Mouse (Mus musculus) subcutaneous adipose tissue, adult 2 months (tissue): ENCODE measurements around the gene Slc25a11. TPM values are rescaled to one million over a fixed set of nuclear protein-coding genes. Genes with fewer than 3 reads are reported as not detected.

Source experiments
- polyA plus RNA-seq: library from polyadenylated mRNA; depleted of rRNA; stranded (reverse); fragments of >200 nt; gene quantifications from 2 replicates; pipeline ENCODE4 v1.2.3, GENCODE M21; 2012; ENCODE audit warnings: low replicate concordance; rRNA removed

Slc25a11 gene
- polyA plus RNA-seq: 138 and 142 TPM in 2 replicates

GRCm38 (mm10) chr11:70646691-70647650 is at the start of gene Slc25a11, which contains the start of gene Rnf167:
Gene Slc25a11 (minus strand): TSS chr11:70647479.
Gene Rnf167 (plus strand): TSS chr11:70647235.

DNA sequence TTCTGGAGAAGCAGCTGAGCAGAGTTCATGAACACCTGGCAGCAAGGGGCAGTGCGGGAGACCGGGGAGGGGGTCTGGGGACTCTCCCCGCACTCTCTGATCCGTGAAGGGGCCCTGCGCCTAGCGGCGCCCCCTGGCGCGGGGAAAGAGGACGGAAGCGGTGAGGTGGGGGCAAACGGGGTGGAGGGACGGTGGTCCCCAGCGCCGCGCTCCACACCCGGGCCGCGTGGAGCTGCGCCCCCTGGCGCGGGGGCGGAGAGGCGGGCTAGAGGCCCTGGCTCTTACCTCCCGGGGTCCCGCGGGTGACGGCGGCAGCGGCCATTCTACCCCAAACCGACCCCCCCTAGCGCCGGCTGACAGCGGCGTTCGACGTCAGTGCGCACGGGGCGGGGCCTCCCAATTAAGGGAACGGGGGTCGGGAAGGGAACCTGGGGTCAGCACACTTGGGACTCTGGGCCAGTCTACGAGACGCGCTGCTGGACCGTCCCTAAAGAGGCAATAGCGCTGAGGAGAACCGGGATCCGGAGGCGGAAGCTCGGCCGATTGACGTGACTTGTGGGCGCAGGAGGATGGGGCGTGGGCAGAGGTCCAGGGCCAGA is 40.4 kb upstream of the Slc25a11 start, which contains the start of gene Camta2:
Gene Camta2 (minus strand): TSS at position 505 of the 599 bp plus-strand sequence.

DNA sequence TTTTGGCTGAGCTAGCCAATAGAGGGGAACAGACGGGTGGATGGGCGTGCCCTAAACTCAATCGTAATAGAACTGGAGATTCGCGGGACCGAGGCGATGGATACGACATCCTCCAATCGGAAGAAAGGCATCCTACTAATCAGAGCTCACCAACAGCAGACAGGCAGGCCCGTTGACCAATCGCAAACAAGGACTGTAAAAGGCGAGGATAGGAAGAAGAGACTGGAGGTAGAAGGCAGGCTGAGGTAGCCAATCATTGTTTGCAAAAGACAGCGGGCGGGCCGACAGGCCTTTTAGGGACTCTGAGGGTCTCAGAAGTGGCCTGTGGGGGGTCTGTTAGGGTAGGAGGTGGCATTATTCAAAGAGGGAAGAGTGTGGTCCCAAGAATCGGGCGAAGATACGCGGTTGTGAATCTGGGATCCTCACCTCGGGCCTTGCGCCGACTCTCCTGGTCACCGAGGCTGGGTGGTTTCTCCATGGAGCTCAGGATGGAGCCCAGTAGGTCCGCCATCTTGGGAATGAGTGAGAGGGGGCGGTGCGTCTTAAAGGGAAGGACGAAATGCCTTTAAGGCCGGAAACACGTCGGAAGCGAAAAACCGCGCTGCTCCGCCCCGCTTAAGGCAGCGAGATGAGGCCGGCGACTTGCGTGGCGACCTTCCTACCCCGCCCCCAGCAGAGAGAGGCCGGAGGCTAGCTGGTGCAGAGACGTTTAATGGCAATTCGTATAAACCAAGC is 21.7 kb upstream of the Slc25a11 start, which contains the start of gene Spag7:
Gene Spag7 (minus strand): TSS at position 646 of the 735 bp plus-strand sequence.

GRCm38 (mm10) chr11:70656964-70657363 is 9.7 kb upstream of the Slc25a11 start, which contains the start of gene Eno3:
Gene Eno3 (plus strand): TSS chr11:70657202.

DNA sequence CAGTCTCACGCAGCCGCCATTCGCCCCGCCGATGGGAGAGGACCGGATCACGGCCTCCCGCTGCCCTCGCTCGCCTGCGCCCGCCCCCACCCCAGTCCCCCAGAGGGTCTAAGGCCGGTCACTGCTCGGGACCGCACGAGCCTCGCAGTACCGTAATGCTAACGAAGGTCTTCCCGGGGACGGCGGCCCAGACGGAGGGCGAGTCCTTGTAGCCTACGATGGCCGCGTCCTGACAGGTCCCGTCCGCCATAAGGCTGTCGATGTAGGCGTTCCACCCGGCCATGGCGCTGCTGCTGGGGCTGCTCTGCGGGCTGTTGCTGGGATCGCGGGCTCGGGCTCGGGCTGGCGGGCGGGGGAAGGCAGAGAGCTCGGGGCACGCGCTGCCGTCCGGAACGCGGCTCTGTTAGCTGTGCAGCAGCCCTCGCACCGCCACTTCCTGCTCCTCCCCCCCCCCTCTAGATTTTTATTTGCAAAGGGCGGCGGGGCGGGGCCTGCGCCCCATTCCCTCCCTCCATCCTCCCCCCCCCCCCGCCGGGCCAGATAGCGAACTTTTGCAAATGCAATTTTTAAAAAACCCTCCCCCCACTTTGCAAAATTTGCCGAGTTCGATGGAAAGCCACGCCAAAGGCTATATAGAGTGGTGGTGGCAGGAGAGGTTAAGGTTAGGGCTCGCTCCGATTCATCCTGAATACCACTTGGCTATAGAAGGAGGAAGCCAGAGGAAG is 7.1 kb upstream of the Slc25a11 start, which contains the start of gene Pfn1:
Gene Pfn1 (minus strand): TSS at position 447 of the 725 bp plus-strand sequence.

DNA sequence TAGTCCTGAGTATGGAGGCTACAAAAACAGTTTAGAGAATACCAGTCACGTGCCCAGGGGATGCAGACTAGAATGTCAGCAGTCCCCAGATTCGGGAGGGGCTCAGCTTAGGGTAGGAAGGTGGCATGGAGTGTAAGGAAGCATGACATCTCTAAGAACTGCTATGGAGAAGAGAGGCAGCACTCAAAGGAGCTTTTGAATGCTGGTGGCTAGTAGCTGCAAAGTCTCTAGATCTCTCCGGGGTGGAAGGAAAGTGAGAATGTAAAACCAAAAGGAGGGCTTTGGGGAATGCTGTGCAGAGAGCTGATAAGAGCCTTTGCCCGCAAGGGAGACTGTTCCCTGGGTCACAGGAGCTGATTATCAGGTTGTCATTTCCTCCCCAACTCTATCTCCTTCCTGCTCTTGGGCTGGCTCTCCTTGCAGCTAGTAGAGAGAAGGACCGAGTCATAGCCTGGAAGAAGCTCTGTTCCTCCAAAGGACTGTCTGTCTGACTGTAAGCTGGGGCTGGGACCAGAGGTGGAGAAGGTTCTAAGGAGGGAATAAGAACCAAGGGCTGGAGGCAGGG is 8.5 kb downstream of the Slc25a11 start, which contains the start of gene Gp1ba:
Gene Gp1ba (plus strand): TSS at position 409 of the 565 bp plus-strand sequence.

GRCm38 (mm10) chr11:70619101-70619500 is 28.2 kb downstream of the Slc25a11 start, which contains the start of gene Chrne:
Gene Chrne (minus strand): TSS chr11:70619216.

DNA sequence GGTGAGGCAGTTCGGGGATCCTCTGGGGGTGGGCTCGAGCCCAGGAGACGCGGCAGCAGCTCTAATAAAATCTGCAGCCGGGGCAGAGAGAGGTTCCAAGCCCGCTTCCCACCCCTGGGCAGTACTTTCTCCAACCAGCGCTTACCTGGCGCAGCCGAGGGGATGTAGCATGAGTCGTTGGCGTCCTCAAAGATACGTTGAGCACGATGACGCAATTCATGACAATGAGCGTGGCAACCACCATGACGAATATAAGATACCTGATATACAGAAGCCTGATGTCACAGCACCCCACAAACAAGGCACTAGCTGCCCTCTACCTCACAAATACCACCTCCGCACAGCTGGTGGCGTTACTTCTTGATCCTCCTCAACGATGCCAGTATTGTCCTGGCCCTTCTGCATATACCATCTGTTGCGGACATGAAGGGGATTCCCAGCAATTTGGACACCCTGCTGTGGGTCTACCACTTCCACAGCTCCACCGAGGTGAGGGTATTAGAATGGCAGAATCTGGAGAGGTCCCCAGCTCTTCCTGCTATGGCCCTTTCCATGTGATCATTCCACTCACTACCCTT is 31.7 kb downstream of the Slc25a11 start, which contains the start of gene 4930544D05Rik:
Gene 4930544D05Rik (plus strand): TSS at position 333 of the 578 bp plus-strand sequence.

Other genes with a start within 250 kb of the Slc25a11 start
- gene Pelp1, start 237.4 kb downstream of the Slc25a11 start, polyA plus RNA-seq: 20.8 and 30.6 TPM in 2 replicates
- gene Arrb2, start 214.8 kb downstream of the Slc25a11 start, polyA plus RNA-seq: 59.2 and 84.6 TPM in 2 replicates
- gene Med11, start 195.6 kb downstream of the Slc25a11 start, polyA plus RNA-seq: 25.2 and 25.9 TPM in 2 replicates
- 6.1 and 13.8 TPM in 2 replicates for gene Zmynd15, start 188.0 kb downstream of the Slc25a11 start, polyA plus RNA-seq
- 22.2 and 63.5 TPM in 2 replicates for gene Cxcl16, start 187.5 kb downstream of the Slc25a11 start, polyA plus RNA-seq
- 0.99 and 1.3 TPM in 2 replicates for gene Tm4sf5, start 142.2 kb downstream of the Slc25a11 start, polyA plus RNA-seq
- 0.34 and 0.57 TPM in 2 replicates for gene Vmo1, start 132.9 kb downstream of the Slc25a11 start, polyA plus RNA-seq
- 0.51 TPM in 1 of 2 replicates, not detected in the other for gene Gltpd2, start 128.3 kb downstream of the Slc25a11 start, polyA plus RNA-seq
- 334 and 427 TPM in 2 replicates for gene Psmb6, start 122.1 kb downstream of the Slc25a11 start, polyA plus RNA-seq
- not detected in 2 replicates for gene Gm40193, start 114.5 kb downstream of the Slc25a11 start, polyA plus RNA-seq
- 41.2 and 46.2 TPM in 2 replicates for gene Pld2, start 107.4 kb downstream of the Slc25a11 start, polyA plus RNA-seq
- 57.5 and 70.6 TPM in 2 replicates for gene Mink1, start 84.6 kb downstream of the Slc25a11 start, polyA plus RNA-seq
- not detected in 2 replicates for gene 4930544D05Rik, start 31.6 kb downstream of the Slc25a11 start, polyA plus RNA-seq
- gene Chrne, start 28.3 kb downstream of the Slc25a11 start, polyA plus RNA-seq: 0.18 and 0.30 TPM in 2 replicates
- gene Gp1ba, start 8.4 kb downstream of the Slc25a11 start, polyA plus RNA-seq: not detected in 2 replicates
- 99.1 and 107 TPM in 2 replicates for gene Rnf167, start 244 bp downstream of the Slc25a11 start, polyA plus RNA-seq
- gene Pfn1, start 7.2 kb upstream of the Slc25a11 start, polyA plus RNA-seq: 915 and 1,415 TPM in 2 replicates
- 12.2 and 21.2 TPM in 2 replicates for gene Eno3, start 9.7 kb upstream of the Slc25a11 start, polyA plus RNA-seq
- 44.8 and 49.6 TPM in 2 replicates for gene Spag7, start 21.9 kb upstream of the Slc25a11 start, polyA plus RNA-seq
- 32.0 and 38.5 TPM in 2 replicates for gene Camta2, start 40.6 kb upstream of the Slc25a11 start, polyA plus RNA-seq
- gene Inca1, start 52.7 kb upstream of the Slc25a11 start, polyA plus RNA-seq: 10.2 and 25.4 TPM in 2 replicates
- gene Kif1c, start 53.1 kb upstream of the Slc25a11 start, polyA plus RNA-seq: 94.0 and 111 TPM in 2 replicates
- gene Zfp3, start 116.7 kb upstream of the Slc25a11 start, polyA plus RNA-seq: 2.4 and 3.5 TPM in 2 replicates
- 0.72 and 2.6 TPM in 2 replicates for gene Scimp, start 165.1 kb upstream of the Slc25a11 start, polyA plus RNA-seq
- gene Rabep1, start 197.3 kb upstream of the Slc25a11 start, polyA plus RNA-seq: 4.6 and 5.5 TPM in 2 replicates